Mouse (Mus musculus) spleen, adult 2 months (tissue): ENCODE measurements around the gene Crtc1.

Source experiments
- CTCF ChIP-seq: fragments of 200-500 bp; IDR thresholded peaks from 2 replicates; pipeline ENCODE4 v1.5.1; 2011; ENCODE audit warnings: mild to moderate bottlenecking, inconsistent platforms; ENCODE audit not compliant: insufficient read depth, insufficient read length, insufficient replicate concordance; ENCODE audit errors: extremely low read depth
- POLR2A ChIP-seq: fragments of 200-500 bp; IDR thresholded peaks from 2 replicates; pipeline ENCODE4 v1.6.1; 2011; ENCODE audit warnings: low read depth, low read length, inconsistent platforms

- TF ChIP-seq CTCF = no peak
- TF ChIP-seq POLR2A = no peak
Measured at GRCm38 (mm10) chr8:70432991-70433536, 6.3 kb downstream of the Crtc1 start.
